Mouse (Mus musculus): ENCODE data around the gene Gm20388. TPM values are rescaled to one million over a fixed set of nuclear protein-coding genes. Genes with fewer than 3 reads are reported as not detected.

The Gm20388 gene
- total and polyA plus RNA-seq, 2 experiments from 2014 or later: 17.3 TPM; not detected in 1

DNA sequence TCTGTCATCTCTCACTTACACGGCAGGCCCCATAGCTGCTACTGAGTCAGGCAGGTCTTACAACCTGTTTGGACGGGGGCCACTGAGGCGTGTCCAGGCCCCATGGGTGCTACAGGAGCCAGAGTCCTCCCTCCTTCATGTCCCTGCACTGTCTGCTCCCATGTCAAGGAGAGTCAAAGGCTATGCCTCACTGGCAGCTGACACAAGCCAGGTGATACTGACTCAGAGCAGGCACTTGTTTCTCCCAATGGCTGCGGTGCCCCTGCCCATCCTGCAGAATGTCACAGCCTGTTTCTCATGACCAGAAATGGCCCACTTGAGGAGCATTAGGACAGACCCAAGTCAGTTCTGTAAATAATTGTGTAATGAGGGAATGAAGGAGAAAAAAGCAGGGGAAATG is 2229.8 kb downstream of the Gm20388 start:
- TF ChIP-seq CTCF (IDR thresholded peaks at IDR 0.05; ENCODE audit: low read depth): no peak
- 80% methylated on average over 4 of the region's 4 CpGs for WGBS
- H3K9me3 ChIP-seq (replicated peaks; ENCODE audit: control insufficient read depth, low read length): no peaks in the 10 kb centered on the region
- no peaks in the 10 kb centered on the region for H3K36me3 ChIP-seq (replicated peaks; ENCODE audit: control insufficient read depth, insufficient read depth, low read length)
- H3K27ac ChIP-seq (ENCODE audit: low read depth): no peak overlapping the region
- H3K4me2 ChIP-seq (ENCODE audit: low read depth, low read length): no peak overlapping the region
- DNase-seq (ENCODE audit: low spot score) (no peak), ATAC-seq (ENCODE audit: insufficient read depth, low read depth) (no peak)
- H3K27me3 ChIP-seq (ENCODE audit: control insufficient read depth, insufficient read depth, low read length): no peaks in the 10 kb centered on the region
- no peak overlapping the region for H3K9ac ChIP-seq (replicated peaks; ENCODE audit: low read depth, low read length)
- H3K4me1 ChIP-seq (ENCODE audit: control insufficient read depth, insufficient read depth): peaks cover 30% of the 10 kb centered on the region
- H3K4me3 ChIP-seq (ENCODE audit: low read depth, low read length): no peak overlapping the region

- 53% methylated on average over 4 of the region's 4 CpGs for WGBS
- no peak overlapping the region for H3K4me2 ChIP-seq (ENCODE audit: low read depth, low read length)
- H3K9me3 ChIP-seq (replicated peaks; ENCODE audit: control insufficient read depth, low read length): no peaks in the 10 kb centered on the region
- no peaks in the 10 kb centered on the region for H3K36me3 ChIP-seq (replicated peaks; ENCODE audit: control insufficient read depth, insufficient read depth, low read length)
- TF ChIP-seq CTCF (IDR thresholded peaks at IDR 0.05; ENCODE audit: low read depth): no peak
- no peak for TF ChIP-seq EP300 (IDR thresholded peaks at IDR 0.05; ENCODE audit: low read depth)
- no peak overlapping the region for H3K9ac ChIP-seq (replicated peaks; ENCODE audit: low read depth, low read length)
- peak overlapping the region; percentile 59; the same call in 1 of the 2 replicates for H3K27ac ChIP-seq (ENCODE audit: low read depth)
- no peak overlapping the region for H3K4me3 ChIP-seq (ENCODE audit: low read depth, low read length)
- peaks cover 34% of the 10 kb centered on the region for H3K4me1 ChIP-seq (ENCODE audit: control insufficient read depth, insufficient read depth)
- DNase-seq (ENCODE audit: low spot score): no peak
- no peak for ATAC-seq (ENCODE audit: insufficient read depth, low read depth)
- H3K27me3 ChIP-seq (ENCODE audit: control insufficient read depth, insufficient read depth, low read length): no peaks in the 10 kb centered on the region
Measured at GRCm38 (mm10) chr8:122142428-122142827, 2231.8 kb downstream of the Gm20388 start.

GRCm38 (mm10) chr8:122143231-122143630 is 2232.6 kb downstream of the Gm20388 start:
- Histone ChIP-seq H3K4me3 (ENCODE audit: low read depth, low read length) (no peak overlapping the region), H3K4me1 (ENCODE audit: control insufficient read depth, insufficient read depth) (peaks cover 34% of the 10 kb centered on the region), H3K27me3 (ENCODE audit: control insufficient read depth, insufficient read depth, low read length) (no peaks in the 10 kb centered on the region), H3K27ac (ENCODE audit: low read depth) (no peak overlapping the region), H3K9ac (replicated peaks; ENCODE audit: low read depth, low read length) (no peak overlapping the region), H3K4me2 (ENCODE audit: low read depth, low read length) (no peak overlapping the region), H3K9me3 (replicated peaks; ENCODE audit: control insufficient read depth, low read length) (no peaks in the 10 kb centered on the region), H3K36me3 (replicated peaks; ENCODE audit: control insufficient read depth, insufficient read depth, low read length) (no peaks in the 10 kb centered on the region)
- ATAC-seq (ENCODE audit: insufficient read depth, low read depth): no peak
- 92% methylated on average over 1 of the region's 1 CpGs for WGBS
- no peak for DNase-seq (ENCODE audit: low spot score)
- TF ChIP-seq EP300 (IDR thresholded peaks at IDR 0.05; ENCODE audit: low read depth): no peak
- peak; percentile 34 for TF ChIP-seq CTCF (IDR thresholded peaks at IDR 0.05; ENCODE audit: low read depth)

DNA sequence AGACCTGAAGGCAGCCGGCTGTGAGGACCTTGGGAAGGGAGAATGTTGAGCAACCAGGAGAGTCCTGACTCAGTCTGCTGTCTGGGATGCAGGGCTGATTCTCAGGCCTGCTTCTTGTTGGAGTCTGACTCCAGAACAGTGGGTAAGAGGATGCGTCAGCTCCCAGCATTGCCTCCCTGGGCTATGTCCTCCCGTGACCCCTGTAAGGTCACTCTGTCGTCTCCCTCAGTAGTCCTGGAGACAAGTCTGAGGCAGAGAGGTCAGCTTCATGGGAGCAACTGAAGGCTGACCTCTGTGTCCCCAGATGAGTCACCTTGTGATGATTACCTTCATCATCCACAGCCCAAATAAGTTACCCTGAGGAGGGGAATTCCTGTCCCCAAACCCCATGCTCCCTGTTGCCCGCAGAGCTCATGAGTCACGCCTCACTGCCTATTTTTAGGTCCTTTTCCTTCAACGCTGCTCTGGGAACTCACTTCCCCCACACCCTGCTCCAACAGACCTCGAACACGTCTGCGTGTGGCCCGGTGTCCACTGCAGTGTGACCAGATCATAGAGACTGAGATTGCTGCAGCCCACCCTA is 2234.2 kb downstream of the Gm20388 start:
- peak; percentile 88 for DNase-seq (ENCODE audit: low spot score)
- 13% methylated on average over 11 of the region's 11 CpGs for WGBS

DNA sequence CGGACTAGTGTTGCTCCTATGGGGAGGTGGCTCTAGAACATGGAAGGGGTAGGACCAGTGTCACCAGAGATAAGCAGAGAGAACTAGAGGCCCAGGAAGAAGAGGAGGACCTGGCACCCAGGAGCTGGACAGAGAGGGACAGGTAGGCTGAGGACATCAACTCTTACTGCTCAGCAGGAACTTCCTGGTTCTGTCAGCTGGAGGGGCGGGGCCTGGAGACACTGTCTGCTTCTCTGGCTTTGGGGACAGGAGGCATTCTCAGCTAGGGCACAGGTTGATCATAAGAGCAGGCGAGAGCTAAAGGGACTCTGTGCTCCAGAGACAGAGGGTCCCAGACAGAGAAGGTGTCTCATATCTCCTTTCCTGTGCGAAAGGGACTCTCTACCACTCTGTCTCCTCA is 2238.4 kb downstream of the Gm20388 start:
- ATAC-seq (ENCODE audit: insufficient read depth, low read depth) (no peak), DNase-seq (ENCODE audit: low spot score) (no peak)
- Histone ChIP-seq H3K36me3 (replicated peaks; ENCODE audit: control insufficient read depth, insufficient read depth, low read length) (no peaks in the 10 kb centered on the region), H3K9ac (replicated peaks; ENCODE audit: low read depth, low read length) (no peak overlapping the region), H3K27me3 (ENCODE audit: control insufficient read depth, insufficient read depth, low read length) (no peaks in the 10 kb centered on the region), H3K9me3 (replicated peaks; ENCODE audit: control insufficient read depth, low read length) (no peaks in the 10 kb centered on the region), H3K4me1 (ENCODE audit: control insufficient read depth, insufficient read depth) (peaks cover 19% of the 10 kb centered on the region), H3K4me3 (ENCODE audit: low read depth, low read length) (no peak overlapping the region), H3K4me2 (ENCODE audit: low read depth, low read length) (no peak overlapping the region), H3K27ac (ENCODE audit: low read depth) (no peak overlapping the region)
- TF ChIP-seq CTCF (IDR thresholded peaks at IDR 0.05; ENCODE audit: low read depth) (no peak), EP300 (IDR thresholded peaks at IDR 0.05; ENCODE audit: low read depth) (no peak)
- 84% methylated on average over 4 of the region's 4 CpGs for WGBS

More for the DNA sequence above, 2234.2 kb downstream of the Gm20388 start:
- Histone ChIP-seq H3K9ac (replicated peaks; ENCODE audit: low read depth, low read length) (no peak overlapping the region), H3K36me3 (replicated peaks; ENCODE audit: control insufficient read depth, insufficient read depth, low read length) (no peaks in the 10 kb centered on the region), H3K27ac (ENCODE audit: low read depth) (peak overlapping the region; percentile 87), H3K4me3 (ENCODE audit: low read depth, low read length) (no peak overlapping the region), H3K4me1 (ENCODE audit: control insufficient read depth, insufficient read depth) (peaks cover 37% of the 10 kb centered on the region), H3K27me3 (ENCODE audit: control insufficient read depth, insufficient read depth, low read length) (no peaks in the 10 kb centered on the region), H3K9me3 (replicated peaks; ENCODE audit: control insufficient read depth, low read length) (no peaks in the 10 kb centered on the region), H3K4me2 (ENCODE audit: low read depth, low read length) (no peak overlapping the region)
- ATAC-seq (ENCODE audit: insufficient read depth, low read depth): peak; percentile 86
- no peak for TF ChIP-seq CTCF (IDR thresholded peaks at IDR 0.05; ENCODE audit: low read depth)
- no peak; the same call in 1 of the 2 replicates for TF ChIP-seq EP300 (IDR thresholded peaks at IDR 0.05; ENCODE audit: low read depth)

GRCm38 (mm10) chr8:122149606-122150005 is 2239.0 kb downstream of the Gm20388 start:
- DNase-seq (ENCODE audit: low spot score): no peak
- no peaks in the 10 kb centered on the region for H3K9me3 ChIP-seq (replicated peaks; ENCODE audit: control insufficient read depth, low read length)
- no peak overlapping the region for H3K27ac ChIP-seq (ENCODE audit: low read depth)
- TF ChIP-seq EP300 (IDR thresholded peaks at IDR 0.05; ENCODE audit: low read depth) (no peak), CTCF (IDR thresholded peaks at IDR 0.05; ENCODE audit: low read depth) (no peak)
- peaks cover 15% of the 10 kb centered on the region for H3K4me1 ChIP-seq (ENCODE audit: control insufficient read depth, insufficient read depth)
- no peaks in the 10 kb centered on the region for H3K36me3 ChIP-seq (replicated peaks; ENCODE audit: control insufficient read depth, insufficient read depth, low read length)
- no peak overlapping the region for H3K4me2 ChIP-seq (ENCODE audit: low read depth, low read length)
- 88% methylated on average over 8 of the region's 8 CpGs for WGBS
- no peak for ATAC-seq (ENCODE audit: insufficient read depth, low read depth)
- H3K4me3 ChIP-seq (ENCODE audit: low read depth, low read length): no peak overlapping the region
- H3K27me3 ChIP-seq (ENCODE audit: control insufficient read depth, insufficient read depth, low read length): no peaks in the 10 kb centered on the region
- no peak overlapping the region for H3K9ac ChIP-seq (replicated peaks; ENCODE audit: low read depth, low read length)
